In genomic region chr1:81520420-81521273, GRCm38 (mm10) we compare ENCODE assay signal across 15 mouse cellular contexts.
A peak's percentile ranks its signal among the peaks of the same experiment; 100 is the strongest.
DNase-seq lines count a peak whose midpoint lies in the region; ATAC-seq and TF ChIP-seq lines count a peak whose summit lies in the region.
"Had no signal": no experiment of that assay in that cellular context is flagged by ENCODE, and none has a peak within 500 bp of the region (broad histone marks: within the 10 kb centered on the region; RNA-seq: fewer than 3 reads in every experiment).

No protein-coding gene starts in this region.

- ATAC-seq in forebrain, embryonic 14.5 days, result peak; percentile 93
- peak; percentile 80 for ATAC-seq in midbrain, embryonic 13.5 days
- ATAC-seq: liver, postnatal 0 days had no signal

- H3K9me3 ChIP-seq in forebrain, embryonic 14.5 days (replicated peaks; ENCODE audit: control insufficient read depth, low read length), result no peaks in the 10 kb centered on the region
- no peaks in the 10 kb centered on the region for H3K9me3 ChIP-seq in midbrain, embryonic 13.5 days
- H3K9me3 ChIP-seq: stomach, embryonic 15.5 days had no signal

- TF ChIP-seq CTCF in brain, embryonic 14.5 days (IDR thresholded peaks at IDR 0.05; ENCODE audit: borderline replicate concordance, extremely low read depth, insufficient read depth, insufficient read length), result no peak

- H3K4me1 ChIP-seq in forebrain, embryonic 14.5 days (ENCODE audit: control insufficient read depth, insufficient read depth, low read length), result peaks cover 13% of the 10 kb centered on the region; the same call in 1 of the 2 replicates
- peaks cover 16% of the 10 kb centered on the region; the same call in 1 of the 2 replicates for H3K4me1 ChIP-seq in midbrain, embryonic 13.5 days (replicated peaks)
- H3K4me1 ChIP-seq: stomach, embryonic 15.5 days had no signal

- no peaks in the 10 kb centered on the region for H3K36me3 ChIP-seq in forebrain, embryonic 14.5 days (ENCODE audit: control insufficient read depth, insufficient read depth, low read length)
- H3K36me3 ChIP-seq in midbrain, embryonic 13.5 days, result no peaks in the 10 kb centered on the region
- H3K36me3 ChIP-seq: G1E; stomach, embryonic 15.5 days had no signal

- H3K27ac ChIP-seq in forebrain, embryonic 14.5 days (ENCODE audit: low read depth, low read length), result peak overlapping the region; percentile 23
- H3K27ac ChIP-seq in midbrain, embryonic 13.5 days, result no peak overlapping the region
- H3K27ac ChIP-seq: stomach, embryonic 15.5 days had no signal

- peak; percentile 2 for DNase-seq in adrenal gland, adult 8-10 months
- DNase-seq in adrenal gland, adult 18-20 months (ENCODE audit: low spot score in 2 of 2), result no peak
- DNase-seq in brain, embryonic 14.5 days (ENCODE audit: low read depth), result peak; percentile 90
- peak; percentile 82 for DNase-seq in forebrain, embryonic 14.5 days (ENCODE audit: low spot score)
- DNase-seq in frontal cortex, postnatal 14 days (ENCODE audit: low spot score in 2 of 2), result no peak
- no peak for DNase-seq in cerebellum, adult 9-11 months
- no peak for DNase-seq in left cerebral cortex, postnatal 14 days (ENCODE audit: low spot score in 2 of 2)
- DNase-seq: cerebellum, adult 2 months; gastrocnemius, postnatal 25 days; kidney, adult 2 months; liver, postnatal 0 days had no signal

- no peak overlapping the region for H3K4me2 ChIP-seq in forebrain, embryonic 14.5 days (ENCODE audit: low read length)
- no peak overlapping the region for H3K4me2 ChIP-seq in midbrain, embryonic 13.5 days (replicated peaks)
- H3K4me2 ChIP-seq: stomach, embryonic 15.5 days had no signal

- WGBS in forebrain, embryonic 14.5 days, result 26% methylated on average over 9 of the region's 9 CpGs
- WGBS in midbrain, embryonic 13.5 days, result 40% methylated on average over 9 of the region's 9 CpGs

- no peaks in the 10 kb centered on the region for H3K27me3 ChIP-seq in forebrain, embryonic 14.5 days (replicated peaks; ENCODE audit: control insufficient read depth, insufficient read depth, low read length)
- no peaks in the 10 kb centered on the region for H3K27me3 ChIP-seq in midbrain, embryonic 13.5 days
- H3K27me3 ChIP-seq: stomach, embryonic 15.5 days had no signal

- no peak overlapping the region for H3K9ac ChIP-seq in forebrain, embryonic 14.5 days (ENCODE audit: low read length)
- H3K9ac ChIP-seq in midbrain, embryonic 13.5 days (replicated peaks), result no peak overlapping the region
- H3K9ac ChIP-seq: liver, postnatal 0 days; stomach, embryonic 15.5 days had no signal

- no peak for TF ChIP-seq POLR2A in brain, embryonic 14.5 days (IDR thresholded peaks at IDR 0.05; ENCODE audit: borderline replicate concordance, extremely low read depth, insufficient read depth, insufficient read length, poor library complexity, severe bottlenecking)

- intact Hi-C loops in left cerebral cortex, postnatal 14 days (cut with DNase I), result no loop called here

- no peak overlapping the region for H3K4me3 ChIP-seq in forebrain, embryonic 14.5 days (ENCODE audit: low read depth, low read length)
- no peak overlapping the region for H3K4me3 ChIP-seq in midbrain, embryonic 13.5 days (replicated peaks)
- H3K4me3 ChIP-seq: erythroblast, embryonic 14.5 days; stomach, embryonic 15.5 days had no signal

Comparison
In these comparisons a context has a peak if more than half of its experiments do, and no peak if none do; other contexts are left out.
1. DNase-seq: peak in adrenal gland, adult 8-10 months (single experiment), brain, embryonic 14.5 days (single experiment) and forebrain, embryonic 14.5 days (single experiment); none in adrenal gland, adult 18-20 months (0 of 2), frontal cortex, postnatal 14 days (0 of 2), cerebellum, adult 9-11 months (single experiment) and left cerebral cortex, postnatal 14 days (0 of 2).